Mouse (Mus musculus): ENCODE data around the gene Gabarapl2.

- TF ChIP-seq FLI1 (IDR thresholded peaks at IDR 0.05; ENCODE audit: low read length) (no peak), GATA1 (IDR thresholded peaks at IDR 0.05; ENCODE audit: borderline replicate concordance, low read length) (no peak)
These were observed 20.8 kb downstream of the Gabarapl2 start for GRCm38 (mm10) chr8:111961330-111961729.
